Mouse (Mus musculus): ENCODE measurements at regions not wholly inside any gene's neighbourhood (a gene's known extent, or its start where the extent isn't known, plus 50 kb on each side); places are given as distances from the start of the nearest gene placed in this dataset.

GRCm38 (mm10) chr10:92510677-92511076, 211.5 kb downstream of the Nedd1 start:
- no peak for ATAC-seq (replicated peaks; ENCODE audit: poor library complexity)

GRCm38 (mm10) chr10:92504271-92504670, 217.9 kb downstream of the Nedd1 start:
- no peak for ATAC-seq (replicated peaks; ENCODE audit: poor library complexity)

GRCm38 (mm10) chr10:92483592-92483991, 238.6 kb downstream of the Nedd1 start:
- no peak for ATAC-seq (replicated peaks; ENCODE audit: poor library complexity)

- ATAC-seq (replicated peaks; ENCODE audit: poor library complexity) = no peak
Observed at GRCm38 (mm10) chr10:92473282-92473681, 248.9 kb downstream of the Nedd1 start.

- ATAC-seq (replicated peaks; ENCODE audit: poor library complexity) = no peak
Observed at GRCm38 (mm10) chr10:92471111-92471510, 251.1 kb downstream of the Nedd1 start.

GRCm38 (mm10) chr10:92455195-92455594, 267.0 kb downstream of the Nedd1 start:
- ATAC-seq (replicated peaks; ENCODE audit: poor library complexity) = no peak

- no peak for ATAC-seq (replicated peaks; ENCODE audit: poor library complexity)
Observed at GRCm38 (mm10) chr10:92453550-92453949, 268.7 kb downstream of the Nedd1 start.

GRCm38 (mm10) chr10:92445957-92446356, 276.3 kb downstream of the Nedd1 start:
- no peak for ATAC-seq (replicated peaks; ENCODE audit: poor library complexity)

- ATAC-seq (replicated peaks; ENCODE audit: poor library complexity) = no peak
Observed at GRCm38 (mm10) chr10:92438621-92439394, 283.4 kb downstream of the Nedd1 start.

- ATAC-seq (replicated peaks; ENCODE audit: poor library complexity) = no peak
Observed at GRCm38 (mm10) chr10:92429256-92429655, 293.0 kb downstream of the Nedd1 start.

- no peak for ATAC-seq (replicated peaks; ENCODE audit: poor library complexity)
Observed at GRCm38 (mm10) chr10:92428026-92428425, 294.2 kb downstream of the Nedd1 start.

- ATAC-seq (replicated peaks; ENCODE audit: poor library complexity) = no peak
Observed at GRCm38 (mm10) chr10:92426443-92426842, 295.8 kb downstream of the Nedd1 start.

GRCm38 (mm10) chr10:92412737-92413136, 309.5 kb downstream of the Nedd1 start:
- no peak for ATAC-seq (replicated peaks; ENCODE audit: poor library complexity)

GRCm38 (mm10) chr10:92410813-92411325, 311.4 kb downstream of the Nedd1 start:
- no peak for ATAC-seq (replicated peaks; ENCODE audit: poor library complexity)

- ATAC-seq (replicated peaks; ENCODE audit: poor library complexity) = no peak
Observed at GRCm38 (mm10) chr10:92404697-92405293, 317.4 kb downstream of the Nedd1 start.

GRCm38 (mm10) chr10:92400587-92401090, 321.6 kb downstream of the Nedd1 start:
- no peak for ATAC-seq (replicated peaks; ENCODE audit: poor library complexity)

- ATAC-seq (replicated peaks; ENCODE audit: poor library complexity) = no peak
Observed at GRCm38 (mm10) chr10:92389176-92389732, 333.0 kb downstream of the Nedd1 start.

- no peak for ATAC-seq (replicated peaks; ENCODE audit: poor library complexity)
Observed at GRCm38 (mm10) chr10:92367126-92367525, 355.1 kb downstream of the Nedd1 start.

GRCm38 (mm10) chr10:92356738-92357137, 365.5 kb downstream of the Nedd1 start:
- ATAC-seq (replicated peaks; ENCODE audit: poor library complexity) = no peak

GRCm38 (mm10) chr10:92349043-92349442, 373.2 kb downstream of the Nedd1 start:
- ATAC-seq (replicated peaks; ENCODE audit: poor library complexity) = no peak

GRCm38 (mm10) chr10:92347960-92348675, 374.1 kb downstream of the Nedd1 start:
- no peak for ATAC-seq (replicated peaks; ENCODE audit: poor library complexity)
